Mouse (Mus musculus) hematopoietic stem cell, adult 5-6 weeks (primary cell): ENCODE measurements at regions not wholly inside any gene's neighbourhood (a gene's known extent, or its start where the extent isn't known, plus 50 kb on each side); places are given as distances from the start of the nearest gene placed in this dataset.
A peak's percentile ranks its signal among the peaks of the same experiment; 100 is the strongest.

Experiments used
- ATAC-seq, 2 experiments: fragments of 125-278 bp in 1 of 2; replicated peaks in 1 of 2; 2 replicates each; pipeline ENCODE4 v1.8.0; 2016 to 2017; ENCODE audit warnings: inconsistent platforms in 2 of 2, mild to moderate bottlenecking in 2 of 2, moderate number of reproducible peaks in 2 of 2, low read depth in 1 of 2, moderate TSS enrichment in 1 of 2; ENCODE audit not compliant: low FRiP score in 2 of 2, poor library complexity in 2 of 2, severe bottlenecking in 2 of 2, insufficient read depth in 1 of 2, low TSS enrichment in 1 of 2

DNA sequence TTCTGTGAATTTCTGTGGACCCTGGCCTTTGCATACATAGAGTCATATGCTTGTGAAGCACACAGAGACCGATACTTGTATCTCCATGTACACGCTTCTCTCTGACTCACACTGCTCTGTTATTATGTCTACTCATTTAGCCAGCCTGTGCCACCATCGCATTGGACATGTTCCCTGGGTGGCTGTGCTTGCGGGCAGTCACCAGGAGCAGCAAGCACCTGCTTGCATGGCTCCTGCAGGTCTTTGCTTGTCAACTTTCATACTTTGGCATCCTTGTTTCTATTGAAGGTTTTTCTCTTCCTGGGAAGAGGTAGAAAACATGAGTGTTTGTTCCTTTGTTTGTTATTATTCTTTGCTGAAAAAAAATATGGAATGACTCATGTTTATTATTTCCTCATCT is 136.1 kb upstream of the Ahr start:
- no peak for ATAC-seq

- no peak for ATAC-seq
Measured at GRCm38 (mm10) chr12:35668716-35669115, 133.9 kb upstream of the Ahr start.

DNA sequence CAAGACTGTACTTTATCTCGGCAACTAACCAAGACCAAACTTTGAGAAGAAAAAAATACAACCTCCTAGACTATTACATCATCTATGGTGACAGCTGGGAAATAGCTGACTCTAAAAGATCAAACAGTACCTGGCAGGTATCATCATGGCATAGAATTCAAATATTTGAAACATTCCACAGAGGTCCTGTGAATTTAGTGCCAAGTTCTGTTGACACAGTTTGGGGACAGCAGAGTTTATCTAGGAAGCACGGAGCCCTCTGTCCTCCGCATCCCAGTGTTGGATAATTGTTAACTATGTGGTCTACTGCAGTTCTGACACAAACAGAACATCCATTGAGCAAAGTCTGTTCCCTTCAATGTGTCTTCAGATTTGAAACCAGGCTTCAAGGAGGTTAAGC is 132.9 kb upstream of the Ahr start:
- ATAC-seq = no peak

DNA sequence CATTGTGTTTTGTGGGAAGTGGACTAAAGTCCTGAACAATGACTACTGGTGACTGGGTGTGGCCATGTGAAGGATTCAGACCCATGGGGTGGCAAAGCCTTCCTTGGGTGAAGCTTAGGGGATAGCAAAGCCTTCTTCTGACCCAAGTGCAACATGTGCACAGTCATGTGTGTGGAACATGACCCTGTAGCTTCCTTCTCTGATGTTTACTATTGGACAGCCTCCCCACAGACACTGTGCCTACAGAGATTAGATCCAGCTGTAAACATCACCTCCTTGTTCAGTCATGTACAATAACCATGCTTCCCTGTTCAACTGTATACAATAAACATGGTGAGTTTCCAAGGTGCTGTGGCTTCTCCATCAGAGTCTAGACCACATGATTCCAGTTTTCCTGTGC is 132.4 kb upstream of the Ahr start:
- ATAC-seq = no peak

DNA sequence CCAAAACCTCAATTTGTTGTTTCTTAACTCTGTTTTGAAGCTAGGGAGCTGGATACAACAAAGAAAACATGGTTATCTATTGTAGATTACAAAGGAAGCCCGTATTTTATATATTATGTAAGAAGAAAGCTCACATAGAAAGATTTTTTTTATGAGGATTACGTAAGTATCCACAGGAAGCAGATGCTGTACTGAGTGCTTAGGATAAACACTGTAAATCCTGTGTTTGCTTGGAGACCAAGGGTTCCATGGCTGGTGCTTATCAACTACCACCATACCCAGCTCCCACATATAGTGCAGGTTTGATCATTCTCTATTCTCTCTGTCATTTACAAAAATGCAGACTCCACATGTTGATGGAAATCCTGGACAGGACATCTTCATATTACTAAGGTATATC is 131.2 kb upstream of the Ahr start:
- ATAC-seq = peak; percentile 60 to 75; a peak in 3 of 4 replicates

DNA sequence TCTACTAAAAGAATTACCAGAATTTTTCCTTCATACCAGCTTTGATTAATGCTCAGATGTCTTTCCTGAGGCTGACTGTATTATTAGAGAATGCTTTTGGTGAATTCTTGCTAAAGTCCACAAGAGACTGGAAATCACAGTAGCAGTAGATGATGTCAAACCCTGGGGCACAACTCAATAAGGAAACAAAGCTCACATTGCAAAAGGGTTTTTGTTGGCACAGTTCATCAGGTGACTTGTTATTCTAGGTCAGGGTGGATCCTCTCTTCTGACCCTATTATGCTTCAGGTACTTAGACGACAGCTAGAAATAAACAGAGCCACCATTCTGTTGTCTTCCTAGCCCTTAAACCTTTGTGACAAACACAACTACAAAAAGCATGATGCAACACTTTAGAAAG is 128.2 kb upstream of the Ahr start:
- no peak for ATAC-seq

DNA sequence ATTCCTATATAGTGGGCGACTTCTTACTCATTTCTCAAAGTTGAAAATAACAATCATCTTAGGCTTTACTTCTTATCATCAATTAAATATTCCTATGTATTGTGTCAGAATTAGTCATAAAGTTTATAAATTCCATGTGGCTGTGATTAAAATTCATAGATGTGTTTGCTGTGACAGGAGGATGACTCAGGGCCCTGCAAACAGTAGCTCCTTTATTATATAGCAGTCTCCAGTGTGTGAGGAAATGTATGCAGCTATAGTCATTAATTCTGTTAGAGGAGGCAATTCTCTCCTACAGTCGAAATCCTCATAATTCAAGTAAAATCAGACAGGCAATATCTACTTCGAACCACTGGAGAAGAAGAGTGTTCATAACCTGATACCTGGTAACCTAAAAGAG is 121.7 kb upstream of the Ahr start:
- no peak for ATAC-seq

- no peak for ATAC-seq
Measured at GRCm38 (mm10) chr12:35649772-35650171, 114.9 kb upstream of the Ahr start.

GRCm38 (mm10) chr12:35642473-35642872 is 107.6 kb upstream of the Ahr start:
- ATAC-seq = no peak

DNA sequence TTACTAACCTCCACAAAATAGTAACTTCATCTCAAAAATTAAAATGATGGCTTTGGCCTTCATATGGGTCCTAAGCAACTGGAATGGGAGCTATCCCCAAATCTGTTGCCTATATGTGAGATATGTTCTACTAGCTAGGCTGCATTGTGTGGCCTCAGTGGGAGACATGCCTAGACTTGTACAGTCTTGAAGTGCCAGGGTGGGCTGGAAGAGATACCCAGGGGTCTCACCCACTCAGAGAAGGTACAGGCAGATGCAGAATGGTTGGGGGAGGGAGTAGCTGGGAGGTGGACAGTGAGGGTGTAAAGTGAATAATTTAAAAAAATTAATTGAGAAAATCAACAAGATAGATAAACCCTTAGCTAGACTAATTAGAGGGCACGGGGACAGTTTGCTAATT is 106.9 kb upstream of the Ahr start:
- ATAC-seq = no peak

GRCm38 (mm10) chr12:35640911-35641345 is 106.1 kb upstream of the Ahr start:
- ATAC-seq = peak; percentile 77 to 88

- ATAC-seq = no peak
Measured at GRCm38 (mm10) chr12:35623484-35623883, 88.6 kb upstream of the Ahr start.

- no peak for ATAC-seq
Measured at GRCm38 (mm10) chr12:35614885-35615284, 80.0 kb upstream of the Ahr start.

DNA sequence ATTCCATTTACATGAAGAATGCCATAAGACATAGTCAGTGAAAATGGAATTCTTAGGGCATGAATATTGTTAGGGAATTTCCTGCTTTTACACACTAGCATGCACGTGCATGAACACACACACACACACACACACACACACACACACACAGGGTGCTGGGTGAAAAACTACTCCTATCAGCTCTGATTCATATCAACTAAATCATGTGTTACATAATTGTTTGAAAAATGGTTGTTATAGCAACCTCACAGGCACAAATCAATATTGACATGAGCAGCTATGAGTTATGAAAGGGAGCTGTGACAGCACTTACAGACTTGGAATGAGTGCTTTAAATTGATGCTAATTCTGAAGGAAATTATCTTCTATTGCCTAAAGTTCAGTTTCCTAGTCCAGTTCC is 72.8 kb upstream of the Ahr start:
- ATAC-seq = no peak

GRCm38 (mm10) chr12:35603742-35604141 is 68.9 kb upstream of the Ahr start:
- ATAC-seq = no peak

- ATAC-seq = no peak
Measured at GRCm38 (mm10) chr12:35602589-35602988, 67.8 kb upstream of the Ahr start.

GRCm38 (mm10) chr12:35598298-35598697 is 63.5 kb upstream of the Ahr start:
- peak; percentile 22 to 32; a peak in 2 of 4 replicates for ATAC-seq

- no peak for ATAC-seq
Measured at GRCm38 (mm10) chr12:35592866-35593265, 58.0 kb upstream of the Ahr start.
